Mouse (Mus musculus) MEL (cell line): Measurements from ENCODE around the gene Cfl2.

Experiments
- BHLHE40 ChIP-seq: IDR thresholded peaks from 2 replicates; pipeline ENCODE4 v1.6.1; 2012; ENCODE audit warnings: low read depth, mild to moderate bottlenecking, inconsistent platforms, low read length, improper control_type of control experiment, borderline replicate concordance
- EP300 ChIP-seq, 2 experiments: IDR thresholded peaks; 2 replicates each; pipeline ENCODE4 v1.6.1; 2011; ENCODE audit warnings: improper control_type of control experiment in 2 of 2, low read length in 2 of 2, low read depth in 1 of 2, mild to moderate bottlenecking in 1 of 2
- MEF2A ChIP-seq: IDR thresholded peaks from 2 replicates; pipeline ENCODE4 v1.6.1; 2014; ENCODE audit warnings: low read depth, mild to moderate bottlenecking, inconsistent platforms, low read length, improper control_type of control experiment; ENCODE audit not compliant: poor library complexity, insufficient replicate concordance, severe bottlenecking; ENCODE audit errors: extremely low read depth
- MYC ChIP-seq: IDR thresholded peaks from 2 replicates; pipeline ENCODE4 v1.6.1; 2011; ENCODE audit warnings: low read depth, mild to moderate bottlenecking, low read length, improper control_type of control experiment, moderate library complexity
- RCOR1 ChIP-seq: IDR thresholded peaks from 2 replicates; pipeline ENCODE4 v1.6.1; 2012; ENCODE audit warnings: low read depth, mild to moderate bottlenecking, inconsistent platforms, low read length, improper control_type of control experiment
- TAL1 ChIP-seq: IDR thresholded peaks from 2 replicates; pipeline ENCODE4 v1.6.1; 2012; ENCODE audit warnings: mild to moderate bottlenecking, inconsistent platforms, low read length, moderate library complexity, mixed read lengths
- ZC3H11A ChIP-seq: IDR thresholded peaks from 2 replicates; pipeline ENCODE4 v1.6.1; 2012; ENCODE audit warnings: low read depth, mild to moderate bottlenecking, inconsistent platforms, low read length, improper control_type of control experiment
- ZMIZ1 ChIP-seq: IDR thresholded peaks from 2 replicates; pipeline ENCODE4 v1.6.1; 2012; ENCODE audit warnings: low read depth, mild to moderate bottlenecking, inconsistent platforms, low read length, improper control_type of control experiment, moderate library complexity
- ZNF384 ChIP-seq: IDR thresholded peaks from 2 replicates; pipeline ENCODE4 v1.6.1; 2012; ENCODE audit warnings: low read depth, mild to moderate bottlenecking, inconsistent platforms, low read length, improper control_type of control experiment

- TF ChIP-seq RCOR1 (no peak), TAL1 (no peak), MYC (peak; percentile 75), ZNF384 (peak; percentile 68; the same call in 1 of the 2 replicates), ZMIZ1 (no peak), BHLHE40 (no peak), ZC3H11A (no peak), EP300 (IDR thresholded peaks at IDR 0.05; ENCODE audit: low read depth in 1 of 2, low read length in 2 of 2) (no peak), MEF2A (no peak)
Observed at GRCm38 (mm10) chr12:54861991-54862605, 579 bp downstream of the Cfl2 start.
